Mouse (Mus musculus): ENCODE measurements at regions not wholly inside any gene's neighbourhood (a gene's known extent, or its start where the extent isn't known, plus 50 kb on each side); places are given as distances from the start of the nearest gene placed in this dataset.

- no peak for DNase-seq
Measured at GRCm38 (mm10) chr19:16075512-16076086, 57.0 kb upstream of the Gnaq start.

- DNase-seq = no peak
Measured at GRCm38 (mm10) chr19:16075026-16075425, 57.6 kb upstream of the Gnaq start.

GRCm38 (mm10) chr19:16067314-16067713, 65.3 kb upstream of the Gnaq start:
- no peak for DNase-seq

- no peak for DNase-seq
Measured at GRCm38 (mm10) chr19:16064911-16065310, 67.7 kb upstream of the Gnaq start.

- DNase-seq = peak; percentile 87
Measured at GRCm38 (mm10) chr19:16063916-16064580, 68.6 kb upstream of the Gnaq start.

GRCm38 (mm10) chr19:16063533-16063915, 69.1 kb upstream of the Gnaq start:
- DNase-seq = peak; percentile 25

- no peak for DNase-seq
Measured at GRCm38 (mm10) chr19:16061821-16062220, 70.8 kb upstream of the Gnaq start.

- DNase-seq = no peak
Measured at GRCm38 (mm10) chr19:16059026-16059425, 73.6 kb upstream of the Gnaq start.

- DNase-seq = no peak
Measured at GRCm38 (mm10) chr19:16050220-16051055, 65.6 kb upstream of the Cep78 start.

GRCm38 (mm10) chr19:16049646-16050045, 64.9 kb upstream of the Cep78 start:
- DNase-seq = no peak

- DNase-seq = no peak
Measured at GRCm38 (mm10) chr19:16046977-16047376, 62.2 kb upstream of the Cep78 start.

GRCm38 (mm10) chr19:16045261-16045660, 60.5 kb upstream of the Cep78 start:
- no peak for DNase-seq

GRCm38 (mm10) chr19:16044169-16044568, 59.4 kb upstream of the Cep78 start:
- no peak for DNase-seq

- no peak for DNase-seq
Measured at GRCm38 (mm10) chr19:16043007-16043406, 58.2 kb upstream of the Cep78 start.

- DNase-seq = no peak
Measured at GRCm38 (mm10) chr19:16041891-16042290, 57.1 kb upstream of the Cep78 start.

- DNase-seq = peak; percentile 27
Measured at GRCm38 (mm10) chr19:16037806-16038205, 53.0 kb upstream of the Cep78 start.
